Mouse (Mus musculus): Measurements from ENCODE around the gene Runx1.

GRCm38 (mm10) chr16:92710161-92710560 lies 115.8 kb downstream of the Runx1 start:
- TF ChIP-seq CTCF (IDR thresholded peaks at IDR 0.05; ENCODE audit: control insufficient read depth, insufficient read depth, low read length) (no peak), POLR2A (IDR thresholded peaks at IDR 0.05; ENCODE audit: borderline replicate concordance, control insufficient read depth, low read depth, low read length) (no peak)
